Mouse (Mus musculus): ENCODE measurements around the gene Zfp791.

GRCm38 (mm10) chr8:85080214-85080531 lies 42.7 kb downstream of the Zfp791 start:
- TF ChIP-seq CTCF (IDR thresholded peaks at IDR 0.05; ENCODE audit: insufficient read depth, low read depth, low read length) (no peak), POLR2A (IDR thresholded peaks at IDR 0.05; ENCODE audit: insufficient read depth, low read depth, low read length) (no peak)
